Mouse (Mus musculus) liver, embryonic 13.5 days (tissue): Measurements from ENCODE around the gene Hic2. TPM values are rescaled to one million over a fixed set of nuclear protein-coding genes. Genes with fewer than 3 reads are reported as not detected.

Experiments used
- ATAC-seq: fragments of 200-750 bp; cut with Nextera tagmentation; 2 replicates; pipeline ENCODE4 v1.8.0; 2017; ENCODE audit warnings: low read depth, mild to moderate bottlenecking, moderate number of reproducible peaks, moderate library complexity
- DNase-seq: peaks from one replicate; pipeline ENCODE4 v3.0.0; 2022
- H3K27ac ChIP-seq: fragments of 300-500 bp; sonication (generic); 2 replicates; pipeline ENCODE4 v1.5.1; 2015; ENCODE audit warnings: moderate library complexity, mild to moderate bottlenecking, inconsistent platforms
- H3K27me3 ChIP-seq: fragments of 300-500 bp; sonication (generic); 2 replicates; pipeline ENCODE4 v1.6.1; 2015; ENCODE audit warnings: mild to moderate bottlenecking, inconsistent platforms
- H3K36me3 ChIP-seq: fragments of 300-500 bp; sonication (generic); 2 replicates; pipeline ENCODE4 v1.6.1; 2015; ENCODE audit warnings: mild to moderate bottlenecking, inconsistent platforms
- H3K4me1 ChIP-seq: fragments of 300-500 bp; sonication (generic); replicated peaks from 2 replicates; pipeline ENCODE4 v1.6.1; 2015; ENCODE audit warnings: inconsistent platforms
- H3K4me2 ChIP-seq: fragments of 300-500 bp; sonication (generic); 2 replicates; pipeline ENCODE4 v1.6.1; 2015; ENCODE audit warnings: inconsistent platforms, mild to moderate bottlenecking, moderate library complexity
- H3K4me3 ChIP-seq: fragments of 300-500 bp; sonication (generic); replicated peaks from 2 replicates; pipeline ENCODE4 v1.5.1; 2015; ENCODE audit warnings: mild to moderate bottlenecking, inconsistent platforms
- H3K9ac ChIP-seq: fragments of 300-500 bp; sonication (generic); 2 replicates; pipeline ENCODE4 v1.6.1; 2015; ENCODE audit warnings: mild to moderate bottlenecking, inconsistent platforms
- H3K9me3 ChIP-seq: fragments of 300-500 bp; sonication (generic); replicated peaks from 2 replicates; pipeline ENCODE4 v1.6.1; 2016; ENCODE audit warnings: inconsistent platforms
- WGBS: fragments of 180-500 bp; shearing (Covaris S2); methylation state at CpG from one replicate; pipeline ENCODE4 v1.1.7; 2015; ENCODE audit not compliant: insufficient replicate concordance; 5-methylcytosine and 5-hydroxymethylcytosine counted together
- polyA plus RNA-seq: library from polyadenylated mRNA; unstranded; fragments of >200 nt; fragmentation: Nextera tagmentation; extraction: Ambion mirVana; gene quantifications from 2 replicates; pipeline ENCODE4 v1.2.1, GENCODE M21; 2015

The Hic2 gene
- 2.9 and 3.2 TPM in 2 replicates for polyA plus RNA-seq

- ATAC-seq (peak; percentile 91), DNase-seq (peak; percentile 91)
- Histone ChIP-seq H3K4me1 (peaks cover 53% of the 10 kb centered on the region), H3K9me3 (no peaks in the 10 kb centered on the region), H3K4me3 (peak within 1 kb of the TSS; percentile 92), H3K27ac (peak within 1 kb of the TSS; percentile 77), H3K27me3 (peaks cover 10% of the 10 kb centered on the region; the same call in 1 of the 2 replicates), H3K4me2 (peak within 1 kb of the TSS; percentile 98), H3K9ac (peak within 1 kb of the TSS; percentile 92), H3K36me3 (no peaks in the 10 kb centered on the region)
- 3% methylated on average over 57 of the region's 59 CpGs for WGBS
Measured at GRCm38 (mm10) chr16:17232794-17233701, at the start of gene Hic2. TSS of gene Hic2 (plus strand) at chr16:17233572.

GRCm38 (mm10) chr16:17185475-17185874 lies 47.9 kb upstream of the Hic2 start:
- Histone ChIP-seq H3K27me3 (no peaks in the 10 kb centered on the region), H3K4me1 (peaks cover 30% of the 10 kb centered on the region), H3K9me3 (no peaks in the 10 kb centered on the region), H3K4me3 (no peak overlapping the region), H3K27ac (no peak overlapping the region), H3K4me2 (no peak overlapping the region), H3K9ac (no peak overlapping the region), H3K36me3 (peaks cover 36% of the 10 kb centered on the region)
- ATAC-seq (no peak), DNase-seq (no peak)

- Histone ChIP-seq H3K4me2 (no peak overlapping the region), H3K9ac (no peak overlapping the region), H3K27me3 (no peaks in the 10 kb centered on the region), H3K4me3 (no peak overlapping the region), H3K4me1 (peaks cover 41% of the 10 kb centered on the region), H3K27ac (no peak overlapping the region), H3K9me3 (no peaks in the 10 kb centered on the region), H3K36me3 (peaks cover 31% of the 10 kb centered on the region)
- ATAC-seq (no peak), DNase-seq (no peak)
- WGBS = 74% methylated on average over 4 of the region's 4 CpGs
Measured at GRCm38 (mm10) chr16:17193823-17194222, 39.5 kb upstream of the Hic2 start.

- H3K4me2 ChIP-seq = peak overlapping the region; percentile 89
- peaks cover 9% of the 10 kb centered on the region for H3K36me3 ChIP-seq
- peak overlapping the region; percentile 83 for H3K27ac ChIP-seq
- H3K4me1 ChIP-seq = peaks cover 41% of the 10 kb centered on the region
- DNase-seq = no peak
- H3K9me3 ChIP-seq = no peaks in the 10 kb centered on the region
- ATAC-seq = peak; percentile 33; the same call in 1 of the 2 replicates
- under 1% methylated on average over 24 of the region's 24 CpGs for WGBS
- peak overlapping the region; percentile 84 for H3K4me3 ChIP-seq
- H3K27me3 ChIP-seq = no peaks in the 10 kb centered on the region
- peak overlapping the region; percentile 96 for H3K9ac ChIP-seq
Measured at GRCm38 (mm10) chr16:17200121-17200952, 33.0 kb upstream of the Hic2 start.

GRCm38 (mm10) chr16:17200953-17201707 lies 32.2 kb upstream of the Hic2 start:
- DNase-seq (peak; percentile 78), ATAC-seq (peak; percentile 85)
- WGBS = under 1% methylated on average over 69 of the region's 72 CpGs
- Histone ChIP-seq H3K27ac (peak overlapping the region; percentile 83), H3K4me2 (peak overlapping the region; percentile 89), H3K9me3 (no peaks in the 10 kb centered on the region), H3K9ac (peak overlapping the region; percentile 96), H3K4me1 (peaks cover 33% of the 10 kb centered on the region), H3K4me3 (peak overlapping the region; percentile 84), H3K27me3 (peaks cover under 1% of the 10 kb centered on the region; the same call in 1 of the 2 replicates), H3K36me3 (peaks cover 9% of the 10 kb centered on the region)

GRCm38 (mm10) chr16:17201977-17202376 lies 31.4 kb upstream of the Hic2 start:
- peaks cover 9% of the 10 kb centered on the region; the same call in 1 of the 2 replicates for H3K27me3 ChIP-seq
- H3K4me2 ChIP-seq = peak overlapping the region; percentile 89; the same call in 1 of the 2 replicates
- no peak overlapping the region for H3K27ac ChIP-seq
- no peak for DNase-seq
- no peak for ATAC-seq
- H3K9ac ChIP-seq = peak overlapping the region; percentile 96; the same call in 1 of the 2 replicates
- 0 out of 2 replicates have a peak overlapping the region, but pooled peaks have one; percentile 84 for H3K4me3 ChIP-seq
- H3K9me3 ChIP-seq = no peaks in the 10 kb centered on the region
- H3K4me1 ChIP-seq = peaks cover 31% of the 10 kb centered on the region
- peaks cover 7% of the 10 kb centered on the region for H3K36me3 ChIP-seq
- 41% methylated on average over 2 of the region's 2 CpGs for whole genome bisulfite sequencing

GRCm38 (mm10) chr16:17202549-17202948 lies 30.8 kb upstream of the Hic2 start, which contains the start of gene Ube2l3:
TSS of gene Ube2l3 (minus strand) at chr16:17202649.
- Histone ChIP-seq H3K27ac (no peak within 1 kb of the TSS), H3K4me1 (peaks cover 30% of the 10 kb centered on the region), H3K9me3 (no peaks in the 10 kb centered on the region), H3K4me2 (peak within 1 kb of the TSS; percentile 89), H3K9ac (peak within 1 kb of the TSS; percentile 96), H3K27me3 (peaks cover 14% of the 10 kb centered on the region), H3K36me3 (peaks cover 7% of the 10 kb centered on the region), H3K4me3 (peak within 1 kb of the TSS; percentile 84)
- ATAC-seq (no peak), DNase-seq (no peak)
- 67% methylated on average over 1 of the region's 1 CpGs for WGBS

- ATAC-seq = no peak
- Histone ChIP-seq H3K4me3 (no peak overlapping the region), H3K27me3 (peaks cover 33% of the 10 kb centered on the region), H3K9me3 (no peaks in the 10 kb centered on the region), H3K9ac (no peak overlapping the region), H3K4me2 (no peak overlapping the region), H3K36me3 (no peaks in the 10 kb centered on the region), H3K27ac (no peak overlapping the region), H3K4me1 (peaks cover 34% of the 10 kb centered on the region)
- no peak for DNase-seq
- WGBS = 2% methylated on average over 6 of the region's 6 CpGs
Measured at GRCm38 (mm10) chr16:17204990-17205389, 28.4 kb upstream of the Hic2 start.

- WGBS = 1% methylated on average over 85 of the region's 85 CpGs
- Histone ChIP-seq H3K27me3 (peaks cover 54% of the 10 kb centered on the region), H3K9ac (peak within 1 kb of the TSS; percentile 73), H3K27ac (no peak within 1 kb of the TSS; the same call in 1 of the 2 replicates), H3K9me3 (no peaks in the 10 kb centered on the region), H3K36me3 (no peaks in the 10 kb centered on the region), H3K4me1 (peaks cover 26% of the 10 kb centered on the region), H3K4me3 (peak within 1 kb of the TSS; percentile 71), H3K4me2 (peak within 1 kb of the TSS; percentile 99)
- DNase-seq (peak; percentile 74), ATAC-seq (peak; percentile 67)
Measured at GRCm38 (mm10) chr16:17208389-17209361, 24.7 kb upstream of the Hic2 start, which contains the start of gene Rimbp3. TSS of gene Rimbp3 (plus strand) at chr16:17208603.
